Mouse (Mus musculus): ENCODE measurements at regions not wholly inside any gene's neighbourhood (a gene's known extent, or its start where the extent isn't known, plus 50 kb on each side); places are given as distances from the start of the nearest gene placed in this dataset.

DNA sequence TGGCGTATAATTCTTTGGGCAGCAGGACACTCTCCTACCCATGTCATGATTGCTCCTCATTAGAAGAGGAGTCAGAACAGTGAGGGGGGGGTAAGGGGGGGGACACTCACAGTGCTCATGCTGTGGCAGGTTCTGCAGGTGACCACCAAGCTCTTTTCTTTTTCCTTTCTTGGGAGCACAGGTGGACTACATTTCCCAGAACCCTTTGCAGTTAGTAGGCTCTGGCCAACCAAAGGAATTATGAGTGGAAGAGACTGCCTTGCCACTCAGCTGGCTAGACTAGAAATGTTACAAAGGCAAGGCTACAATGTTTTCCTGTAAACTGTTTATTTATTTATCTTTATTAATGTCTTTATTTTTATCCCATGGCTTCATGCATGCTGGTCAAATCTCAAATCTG, 53.6 kb upstream of the Ifnlr1 start:
- DNase-seq (ENCODE audit: low read depth, low spot score), result no peak

- peak; percentile 59 for DNase-seq (ENCODE audit: low read depth, low spot score)
Measured at GRCm38 (mm10) chr4:135629793-135630569, 56.1 kb upstream of the Ifnlr1 start.

DNA sequence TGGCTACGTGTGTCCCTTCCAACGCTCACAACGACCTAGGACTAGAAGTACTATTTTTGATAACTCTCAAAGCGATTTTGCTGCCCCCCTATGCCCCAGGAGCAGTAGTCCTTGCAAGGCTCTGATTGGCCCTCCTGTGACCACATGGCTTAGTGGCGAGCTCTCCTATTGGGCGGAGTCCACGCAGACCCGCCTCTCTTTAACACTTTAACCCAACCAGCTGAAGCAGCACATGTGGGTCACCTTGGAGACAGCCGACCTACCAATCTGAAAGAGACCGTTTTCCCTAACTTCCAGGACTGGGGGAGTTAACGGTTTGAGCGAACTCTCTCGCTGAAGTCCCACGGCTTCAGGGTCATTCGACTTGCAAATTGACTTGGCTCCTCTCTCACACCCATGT, 53.0 kb upstream of the Grhl3 start:
- DNase-seq (ENCODE audit: low read depth, low spot score), result peak; percentile 80

- peak; percentile 86 for DNase-seq (ENCODE audit: low read depth, low spot score)
Measured at GRCm38 (mm10) chr4:135623121-135623707, 49.8 kb upstream of the Grhl3 start.
